Mouse (Mus musculus): ENCODE data around the gene Spta1.

- TF ChIP-seq CTCF (conservative IDR thresholded peaks at IDR 0.05; ENCODE audit: low read length) = no peak
- no peak for TF ChIP-seq POU5F1 (IDR thresholded peaks at IDR 0.05; ENCODE audit: borderline replicate concordance, low read length)
Observed at GRCm38 (mm10) chr1:174247170-174247569, 74.6 kb downstream of the Spta1 start.
